Mouse (Mus musculus) stomach, embryonic 14.5 days (tissue): ENCODE measurements at regions not wholly inside any gene's neighbourhood (a gene's known extent, or its start where the extent isn't known, plus 50 kb on each side); places are given as distances from the start of the nearest gene placed in this dataset.

ENCODE experiments used
- ATAC-seq: fragments of 200-750 bp; cut with Nextera tagmentation; 2 replicates; pipeline ENCODE4 v1.8.0; 2017; ENCODE audit warnings: low read depth, moderate TSS enrichment; ENCODE audit not compliant: insufficient number of reproducible peaks, insufficient read depth, low FRiP score
- H3K27ac ChIP-seq: fragments of 300-500 bp; sonication (generic); 2 replicates; pipeline ENCODE4 v1.5.1; 2014; ENCODE audit warnings: mild to moderate bottlenecking, low read length, moderate library complexity, mixed read lengths
- H3K27me3 ChIP-seq: fragments of 300-500 bp; sonication (generic); 2 replicates; pipeline ENCODE4 v1.6.1; 2014; ENCODE audit warnings: low read length, control low read depth, mixed read lengths; ENCODE audit not compliant: control insufficient read depth, insufficient read depth
- H3K36me3 ChIP-seq: fragments of 300-500 bp; sonication (generic); 2 replicates; pipeline ENCODE4 v1.6.1; 2014; ENCODE audit warnings: mild to moderate bottlenecking, control low read depth, low read length, moderate library complexity, mixed read lengths; ENCODE audit not compliant: control insufficient read depth, insufficient read depth
- H3K4me1 ChIP-seq: fragments of 300-500 bp; sonication (generic); 2 replicates; pipeline ENCODE4 v1.6.1; 2014; ENCODE audit warnings: low read length, control low read depth, mixed read lengths; ENCODE audit not compliant: control insufficient read depth, insufficient read depth
- H3K4me2 ChIP-seq: fragments of 300-500 bp; sonication (generic); replicated peaks from 2 replicates; pipeline ENCODE4 v1.6.1; 2014; ENCODE audit warnings: low read depth, low read length, control low read depth
- H3K4me3 ChIP-seq: fragments of 300-500 bp; sonication (generic); 2 replicates; pipeline ENCODE4 v1.5.1; 2014; ENCODE audit warnings: low read depth, low read length, control low read depth
- H3K9ac ChIP-seq: fragments of 300-500 bp; sonication (generic); replicated peaks from 2 replicates; pipeline ENCODE4 v1.6.1; 2014; ENCODE audit warnings: low read depth, mild to moderate bottlenecking, control low read depth, low read length, moderate library complexity, mixed read lengths
- H3K9me3 ChIP-seq: fragments of 300-500 bp; sonication (generic); 2 replicates; pipeline ENCODE4 v1.6.1; 2016; ENCODE audit warnings: low read depth, low read length, control low read depth; ENCODE audit not compliant: control insufficient read depth
- WGBS: fragments of 180-500 bp; shearing (Covaris S2); extraction: QIAGEN DNeasy Blood & Tissue Kit; methylation state at CpG from one replicate; pipeline ENCODE4 v1.1.7; 2014; 5-methylcytosine and 5-hydroxymethylcytosine counted together

DNA sequence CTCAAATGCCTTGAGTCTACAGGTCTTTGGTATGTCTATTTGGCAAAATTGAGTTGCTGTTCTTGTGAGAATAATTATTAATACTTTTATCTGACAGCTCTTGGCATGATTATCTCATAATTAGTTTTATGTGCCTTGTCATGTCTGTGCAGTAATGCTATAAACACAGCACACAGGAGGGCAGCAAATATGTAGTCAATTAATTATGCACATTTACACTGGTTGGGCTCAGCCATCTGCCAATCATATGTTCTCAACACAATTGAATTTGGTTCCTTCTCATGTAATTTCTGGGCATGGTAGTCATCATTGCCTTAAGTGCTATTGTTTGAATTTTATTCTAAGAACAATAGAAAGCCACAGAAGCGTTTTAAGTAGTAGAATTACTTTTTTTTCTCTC, 1650.7 kb upstream of the Tenm2 start:
- 64% methylated on average over 1 of the region's 1 CpGs for WGBS
- no peak for ATAC-seq
- no peaks in the 10 kb centered on the region for H3K4me1 ChIP-seq
- H3K4me3 ChIP-seq = no peak overlapping the region
- no peaks in the 10 kb centered on the region for H3K27me3 ChIP-seq
- H3K9me3 ChIP-seq = no peaks in the 10 kb centered on the region
- H3K4me2 ChIP-seq = no peak overlapping the region
- no peak overlapping the region for H3K27ac ChIP-seq
- H3K9ac ChIP-seq = no peak overlapping the region
- H3K36me3 ChIP-seq = no peaks in the 10 kb centered on the region

DNA sequence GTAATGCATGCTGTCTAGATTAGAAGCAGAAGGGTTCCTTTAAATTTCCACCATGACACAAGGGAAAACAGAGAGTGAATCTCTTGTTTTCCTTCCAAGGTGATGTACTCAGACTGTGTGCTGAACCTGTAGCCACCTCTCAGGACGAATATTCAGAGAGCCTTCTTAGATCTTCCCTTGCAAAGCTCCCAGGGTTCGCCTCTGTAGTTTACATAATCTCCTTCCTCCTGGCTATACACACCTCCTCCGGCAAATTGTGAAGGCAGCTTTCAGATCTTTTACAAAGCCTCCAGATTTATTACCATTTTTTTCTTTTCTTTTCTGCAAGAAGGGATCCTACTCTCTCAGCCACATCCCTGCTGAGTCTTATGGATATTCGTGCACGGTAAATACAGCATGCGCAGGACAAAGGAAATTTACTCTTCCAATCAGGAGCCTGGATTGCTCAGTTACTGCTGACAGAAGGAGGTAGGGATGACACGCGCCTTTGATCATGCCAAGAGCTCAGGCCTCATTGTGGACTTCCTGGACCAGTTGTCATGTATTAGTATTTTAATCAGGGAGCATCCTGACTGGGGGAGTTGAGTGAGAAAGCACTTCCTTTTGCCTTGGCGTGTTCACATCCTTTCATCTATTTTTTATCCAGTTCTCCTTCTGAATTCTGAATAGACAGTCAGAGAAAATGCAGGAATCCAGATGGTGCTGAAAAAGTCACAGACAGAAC, 1626.0 kb upstream of the Tenm2 start:
- H3K4me3 ChIP-seq = no peak overlapping the region
- H3K27me3 ChIP-seq = no peaks in the 10 kb centered on the region
- no peaks in the 10 kb centered on the region for H3K36me3 ChIP-seq
- ATAC-seq = no peak
- no peak overlapping the region for H3K9ac ChIP-seq
- no peaks in the 10 kb centered on the region for H3K9me3 ChIP-seq
- no peaks in the 10 kb centered on the region for H3K4me1 ChIP-seq
- no peak overlapping the region for H3K27ac ChIP-seq
- no peak overlapping the region for H3K4me2 ChIP-seq
- 20% methylated on average over 9 of the region's 9 CpGs for WGBS

DNA sequence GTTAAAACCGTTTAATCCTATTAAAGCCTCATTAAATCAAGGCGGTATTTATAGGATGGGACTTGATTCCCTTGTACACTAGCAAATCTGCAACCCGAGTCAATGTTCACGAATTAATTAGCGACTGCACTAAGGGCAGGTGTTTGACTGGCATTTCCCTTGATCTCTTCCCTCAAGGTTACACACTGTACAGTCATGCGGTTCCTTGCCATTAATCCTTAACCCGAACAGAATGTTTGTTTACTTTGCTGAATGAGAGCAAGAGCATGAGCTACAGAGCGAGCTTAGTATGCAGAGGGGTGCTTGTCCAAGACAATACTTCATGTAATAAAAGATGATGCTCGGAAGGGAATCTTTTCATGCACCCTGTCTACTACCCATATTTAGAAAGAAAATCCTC, 1620.9 kb upstream of the Tenm2 start:
- Histone ChIP-seq H3K27me3 (no peaks in the 10 kb centered on the region), H3K9ac (no peak overlapping the region), H3K4me2 (no peak overlapping the region), H3K4me1 (no peaks in the 10 kb centered on the region), H3K4me3 (no peak overlapping the region), H3K9me3 (no peaks in the 10 kb centered on the region), H3K27ac (no peak overlapping the region), H3K36me3 (no peaks in the 10 kb centered on the region)
- 57% methylated on average over 9 of the region's 9 CpGs for WGBS
- no peak for ATAC-seq

DNA sequence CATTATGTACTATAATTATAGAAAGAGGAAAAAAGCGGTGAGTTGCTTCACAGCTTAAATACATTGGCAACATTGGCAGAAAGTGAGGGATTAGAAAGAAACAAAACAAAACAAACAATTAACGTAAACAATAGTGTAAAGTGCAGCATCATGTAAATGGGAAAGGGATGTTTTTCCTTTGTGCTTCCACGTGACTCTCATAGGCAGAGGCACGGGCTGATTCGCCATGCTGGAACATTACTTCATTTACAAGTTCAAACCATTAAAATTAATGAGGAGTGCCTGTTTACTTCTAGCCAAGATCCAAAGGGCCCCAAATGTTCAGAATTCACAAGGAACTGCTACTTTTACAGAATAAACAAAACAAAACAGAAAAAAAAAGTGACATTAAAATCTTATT, 1593.4 kb upstream of the Tenm2 start:
- Histone ChIP-seq H3K36me3 (no peaks in the 10 kb centered on the region), H3K4me3 (no peak overlapping the region), H3K27me3 (no peaks in the 10 kb centered on the region), H3K27ac (no peak overlapping the region), H3K9ac (no peak overlapping the region), H3K9me3 (no peaks in the 10 kb centered on the region), H3K4me2 (no peak overlapping the region), H3K4me1 (no peaks in the 10 kb centered on the region)
- WGBS = 70% methylated on average over 5 of the region's 5 CpGs
- ATAC-seq = no peak

DNA sequence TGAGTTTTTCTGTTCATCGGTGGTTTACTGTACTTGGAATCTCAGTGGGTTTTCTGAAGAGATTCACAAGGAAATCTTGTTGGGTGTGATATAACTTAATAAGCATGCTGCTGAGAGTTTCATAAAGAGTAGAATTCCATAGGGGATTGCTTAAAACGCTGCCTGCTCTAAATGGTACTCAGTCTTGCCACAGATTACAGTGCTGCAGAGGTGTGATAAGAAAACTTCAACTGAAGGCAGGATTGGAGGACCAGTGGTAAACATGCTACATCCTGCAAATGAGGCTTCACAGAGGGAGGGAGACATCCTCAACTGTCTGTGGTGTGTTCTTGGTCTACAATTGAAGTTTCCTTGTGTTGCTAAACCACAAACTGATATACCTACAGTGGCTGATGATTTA, 1592.6 kb upstream of the Tenm2 start:
- H3K4me2 ChIP-seq = no peak overlapping the region
- H3K9me3 ChIP-seq = no peaks in the 10 kb centered on the region
- ATAC-seq = no peak
- no peaks in the 10 kb centered on the region for H3K36me3 ChIP-seq
- no peaks in the 10 kb centered on the region for H3K27me3 ChIP-seq
- H3K4me1 ChIP-seq = no peaks in the 10 kb centered on the region
- no peak overlapping the region for H3K4me3 ChIP-seq
- 64% methylated on average over 2 of the region's 2 CpGs for WGBS
- no peak overlapping the region for H3K27ac ChIP-seq
- no peak overlapping the region for H3K9ac ChIP-seq

DNA sequence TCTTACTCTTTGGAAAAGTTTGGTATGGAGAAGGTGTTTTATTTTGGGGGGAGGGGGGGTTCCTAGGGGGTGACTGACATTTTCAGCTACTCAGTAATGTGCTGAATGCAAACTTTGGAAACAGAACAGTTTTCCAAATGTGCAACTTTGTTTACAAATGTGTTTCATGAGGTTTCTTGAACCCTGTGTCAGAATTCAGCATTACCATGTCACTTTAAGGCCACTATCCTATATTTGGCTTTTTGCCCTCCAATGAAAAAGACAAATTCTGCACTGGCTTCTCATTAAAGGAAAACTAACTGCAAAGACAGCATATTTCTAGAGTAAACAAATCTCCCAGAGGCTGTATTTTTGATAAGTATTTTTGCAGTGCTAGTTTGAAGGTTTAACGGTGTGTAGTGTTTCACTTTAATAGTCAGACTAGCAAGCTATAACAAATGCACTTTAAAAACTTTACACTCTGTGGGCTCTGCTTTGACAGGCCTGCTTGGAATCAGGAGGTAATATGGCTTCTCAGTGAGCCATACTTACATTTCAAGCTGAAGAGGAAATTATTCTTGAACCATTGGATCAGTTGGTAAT, 1589.5 kb upstream of the Tenm2 start:
- H3K4me1 ChIP-seq = no peaks in the 10 kb centered on the region
- no peak overlapping the region for H3K4me3 ChIP-seq
- no peaks in the 10 kb centered on the region for H3K36me3 ChIP-seq
- ATAC-seq = no peak
- no peaks in the 10 kb centered on the region for H3K9me3 ChIP-seq
- no peak overlapping the region for H3K4me2 ChIP-seq
- WGBS = 39% methylated on average over 1 of the region's 1 CpGs
- H3K27ac ChIP-seq = no peak overlapping the region
- H3K9ac ChIP-seq = no peak overlapping the region
- no peaks in the 10 kb centered on the region for H3K27me3 ChIP-seq

DNA sequence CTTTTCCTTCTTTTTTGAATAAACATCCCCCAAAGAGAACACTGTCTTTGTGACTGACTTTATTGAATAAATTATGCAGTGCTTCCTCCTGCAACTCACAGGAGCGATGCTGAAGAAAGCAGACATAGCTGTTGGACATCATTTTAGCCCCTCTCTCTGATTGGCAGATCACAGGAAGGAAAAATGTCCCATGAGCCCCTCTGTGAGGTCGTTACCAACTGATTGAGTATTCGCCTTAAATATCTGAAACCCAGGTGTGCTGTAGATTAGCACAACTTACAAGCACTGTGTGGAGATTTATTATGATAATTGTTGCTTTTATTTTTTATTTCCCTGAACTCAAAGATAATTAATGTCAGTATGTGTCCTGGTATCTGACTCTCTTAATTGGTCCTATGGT, 1582.4 kb upstream of the Tenm2 start:
- no peaks in the 10 kb centered on the region for H3K4me1 ChIP-seq
- H3K36me3 ChIP-seq = no peaks in the 10 kb centered on the region
- ATAC-seq = no peak
- no peaks in the 10 kb centered on the region for H3K27me3 ChIP-seq
- whole genome bisulfite sequencing = 78% methylated on average over 3 of the region's 3 CpGs
- no peak overlapping the region for H3K4me2 ChIP-seq
- no peaks in the 10 kb centered on the region for H3K9me3 ChIP-seq
- H3K27ac ChIP-seq = no peak overlapping the region
- no peak overlapping the region for H3K9ac ChIP-seq
- no peak overlapping the region for H3K4me3 ChIP-seq

DNA sequence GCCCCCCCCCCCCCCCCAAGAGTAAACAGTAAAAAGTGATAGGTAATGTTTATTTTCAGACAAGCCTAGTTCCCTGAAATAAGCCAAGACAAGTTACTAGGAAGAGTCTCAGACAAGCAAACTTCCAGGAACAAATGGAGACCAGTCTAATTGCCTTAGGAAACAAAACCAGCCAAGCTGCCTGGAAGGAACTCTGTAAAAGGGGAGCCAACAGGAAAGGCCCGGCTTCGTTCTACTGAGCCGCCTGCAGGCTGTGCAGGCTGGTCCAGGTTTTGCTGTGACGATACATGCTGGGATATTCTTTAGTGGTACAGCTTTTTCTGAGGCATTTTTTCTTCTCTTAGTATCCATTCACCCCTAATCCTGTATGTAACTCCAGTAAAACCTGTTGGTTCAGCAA, 1547.8 kb upstream of the Tenm2 start:
- no peaks in the 10 kb centered on the region for H3K9me3 ChIP-seq
- ATAC-seq = peak; percentile 10; the same call in 1 of the 2 replicates
- H3K27ac ChIP-seq = no peak overlapping the region
- no peak overlapping the region for H3K4me3 ChIP-seq
- no peaks in the 10 kb centered on the region for H3K27me3 ChIP-seq
- 59% methylated on average over 4 of the region's 4 CpGs for WGBS
- H3K4me1 ChIP-seq = no peaks in the 10 kb centered on the region
- no peak overlapping the region for H3K4me2 ChIP-seq
- H3K36me3 ChIP-seq = no peaks in the 10 kb centered on the region
- H3K9ac ChIP-seq = no peak overlapping the region

DNA sequence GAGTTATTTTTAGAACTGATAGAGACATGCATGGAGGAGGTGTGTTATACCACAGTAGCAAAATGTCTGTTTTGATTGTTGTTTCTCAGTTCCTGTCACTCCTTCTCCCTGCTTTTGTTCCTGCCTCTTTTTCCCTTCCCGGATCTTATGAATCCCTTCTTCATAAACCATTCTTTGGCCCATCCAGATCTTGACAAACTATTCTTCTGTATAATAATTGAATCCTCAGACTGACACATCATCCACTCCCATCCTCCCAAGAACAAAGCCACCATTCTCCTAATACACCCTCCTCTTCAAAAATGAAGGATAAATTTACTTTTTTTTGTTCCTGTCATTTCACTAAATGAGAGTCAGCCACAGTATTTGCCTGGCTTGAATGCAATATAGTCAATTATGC, 1543.8 kb upstream of the Tenm2 start:
- H3K4me1 ChIP-seq = no peaks in the 10 kb centered on the region
- no peak overlapping the region for H3K4me3 ChIP-seq
- 81% methylated on average over 1 of the region's 1 CpGs for WGBS
- no peaks in the 10 kb centered on the region for H3K9me3 ChIP-seq
- no peaks in the 10 kb centered on the region for H3K27me3 ChIP-seq
- no peak overlapping the region for H3K27ac ChIP-seq
- no peak overlapping the region for H3K4me2 ChIP-seq
- ATAC-seq = no peak
- H3K36me3 ChIP-seq = no peaks in the 10 kb centered on the region
- H3K9ac ChIP-seq = no peak overlapping the region
